Mouse (Mus musculus) E14TG2a.4 (cell line): Measurements from ENCODE around the gene Phxr2.

Experiments used
- H3K27me3 ChIP-seq: 2 replicates; pipeline ENCODE4 v1.6.1; 2014; ENCODE audit warnings: low read length, control low read depth; ENCODE audit not compliant: insufficient read depth
- H3K36me3 ChIP-seq: 2 replicates; pipeline ENCODE4 v1.6.1; 2014; ENCODE audit warnings: low read length, control low read depth; ENCODE audit not compliant: insufficient read depth
- H3K4me1 ChIP-seq: replicated peaks from 2 replicates; pipeline ENCODE4 v1.6.1; 2014; ENCODE audit warnings: low read depth, low read length, control low read depth
- H3K4me3 ChIP-seq: replicated peaks from 2 replicates; pipeline ENCODE4 v1.5.1; 2014; ENCODE audit warnings: mild to moderate bottlenecking, low read length
- H3K9me3 ChIP-seq: 2 replicates; pipeline ENCODE4 v1.6.1; 2014; ENCODE audit warnings: low read length, control low read depth
- CTCF ChIP-seq: conservative IDR thresholded peaks from 2 replicates; pipeline ENCODE4 v1.5.1; 2014; ENCODE audit warnings: low read length
- NANOG ChIP-seq: IDR thresholded peaks from 2 replicates; pipeline ENCODE4 v1.6.1; 2014; ENCODE audit warnings: borderline replicate concordance, low read length, mixed read lengths
- POU5F1 ChIP-seq: IDR thresholded peaks from 2 replicates; pipeline ENCODE4 v1.6.1; 2014; ENCODE audit warnings: low read length, borderline replicate concordance

Phxr2 gene

DNA sequence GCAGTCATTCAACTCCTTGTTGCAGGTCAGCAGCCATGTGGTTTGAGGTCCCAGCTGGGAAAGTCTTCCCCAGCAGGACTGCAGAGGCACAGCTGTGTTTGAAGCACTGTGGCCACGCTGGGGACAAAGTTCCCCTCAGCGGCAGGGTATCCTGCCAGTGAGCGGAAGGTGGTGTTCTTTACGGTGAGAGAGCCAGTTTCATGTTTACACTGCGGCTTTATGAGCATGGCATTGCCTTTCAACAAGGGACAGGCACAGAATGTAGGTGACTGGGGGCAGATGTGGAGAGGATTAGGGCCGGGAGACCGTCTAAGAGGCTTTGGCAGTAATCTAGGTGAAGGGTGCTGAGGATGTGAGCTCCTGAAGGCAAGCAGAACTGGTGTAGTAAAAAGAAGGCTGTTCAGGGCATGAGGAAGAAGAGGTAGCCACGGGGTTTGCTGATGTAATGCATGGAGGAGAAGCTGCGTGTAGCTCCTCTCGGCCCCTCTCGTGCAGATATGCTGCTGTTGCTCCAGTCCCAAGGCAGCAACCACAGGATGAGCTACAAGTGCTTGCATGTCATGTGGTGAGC, 1.7 kb upstream of the Phxr2 start:
- Histone ChIP-seq H3K36me3 (peaks cover 7% of the 10 kb centered on the region), H3K4me1 (peaks cover 11% of the 10 kb centered on the region), H3K9me3 (no peaks in the 10 kb centered on the region), H3K4me3 (no peak overlapping the region), H3K27me3 (no peaks in the 10 kb centered on the region)
- no peak for TF ChIP-seq CTCF
- TF ChIP-seq POU5F1, result no peak
- TF ChIP-seq NANOG, result no peak

DNA sequence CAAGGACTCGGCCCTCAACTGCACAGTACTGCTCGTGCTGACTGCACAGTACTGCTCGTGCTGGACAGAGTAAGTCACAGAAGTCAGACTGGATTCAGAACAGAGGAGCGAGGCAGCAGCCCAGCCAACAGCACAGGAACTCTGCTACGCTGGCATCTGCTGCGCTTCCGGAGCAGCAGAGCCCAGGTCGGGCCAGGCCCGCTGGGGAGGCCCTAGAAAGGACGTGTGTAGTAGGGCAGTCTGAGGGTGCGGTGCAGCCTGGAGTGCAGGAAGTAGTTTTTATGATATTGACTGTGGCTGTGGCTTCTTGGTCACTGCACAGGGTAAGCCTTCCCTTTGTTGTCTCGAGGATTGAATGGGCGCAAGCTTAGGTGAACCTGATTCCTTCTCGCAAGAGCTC, 829 bp upstream of the Phxr2 start:
- Histone ChIP-seq H3K36me3 (peaks cover 7% of the 10 kb centered on the region), H3K4me3 (0 out of 2 replicates have a peak overlapping the region, but pooled peaks have one; percentile 13), H3K4me1 (0 out of 2 replicates have a peak, but pooled peaks cover 6% of the 10 kb centered on the region), H3K9me3 (no peaks in the 10 kb centered on the region), H3K27me3 (no peaks in the 10 kb centered on the region)
- TF ChIP-seq POU5F1 (no peak), CTCF (no peak), NANOG (no peak)

DNA sequence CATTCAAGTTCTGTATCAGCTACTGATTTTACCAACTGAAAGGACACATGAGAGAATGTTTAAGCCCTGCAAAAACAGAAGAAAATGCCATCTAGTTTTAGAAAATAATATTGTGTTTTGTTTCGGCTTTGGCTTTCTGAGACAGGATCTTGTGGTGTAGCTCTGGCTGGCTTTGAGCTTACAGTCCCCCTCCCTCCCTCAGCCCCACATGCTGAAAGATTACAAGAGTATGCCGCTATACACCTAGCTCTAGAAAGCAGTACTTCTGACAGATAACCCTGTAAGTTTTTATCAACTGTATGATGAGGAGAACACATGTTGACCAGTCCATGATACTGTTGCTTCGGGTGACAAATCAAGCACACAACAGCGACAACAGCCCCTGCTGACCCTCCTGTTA, 6.7 kb downstream of the Phxr2 start:
- TF ChIP-seq CTCF, result no peak
- TF ChIP-seq POU5F1, result no peak
- TF ChIP-seq NANOG, result no peak
- H3K4me3 ChIP-seq, result no peak overlapping the region
- H3K9me3 ChIP-seq, result no peaks in the 10 kb centered on the region
- peaks cover 43% of the 10 kb centered on the region for H3K4me1 ChIP-seq
- no peaks in the 10 kb centered on the region for H3K27me3 ChIP-seq
- H3K36me3 ChIP-seq, result no peaks in the 10 kb centered on the region

DNA sequence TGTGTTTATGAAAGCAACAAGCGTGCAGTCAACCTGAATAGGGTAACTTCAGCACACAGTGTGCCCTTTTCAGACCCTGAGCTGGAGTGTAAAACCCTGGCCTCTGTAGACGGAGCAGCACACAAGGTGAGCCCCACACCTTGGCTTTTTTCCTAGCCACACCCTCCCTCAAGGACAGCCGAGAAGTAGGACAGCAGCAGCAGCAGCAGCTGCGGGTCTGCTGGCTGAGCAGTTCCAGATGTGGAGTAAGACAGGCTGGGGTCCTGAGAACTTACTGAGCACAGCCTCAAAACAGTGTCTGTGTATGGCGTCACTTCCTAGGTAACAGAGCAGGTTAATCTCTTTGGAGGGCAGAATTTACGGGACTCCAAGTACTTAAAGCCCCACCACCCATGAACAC, 7.4 kb downstream of the Phxr2 start:
- no peak for TF ChIP-seq POU5F1
- TF ChIP-seq CTCF, result no peak
- no peak for TF ChIP-seq NANOG
- H3K4me1 ChIP-seq, result peaks cover 51% of the 10 kb centered on the region

DNA sequence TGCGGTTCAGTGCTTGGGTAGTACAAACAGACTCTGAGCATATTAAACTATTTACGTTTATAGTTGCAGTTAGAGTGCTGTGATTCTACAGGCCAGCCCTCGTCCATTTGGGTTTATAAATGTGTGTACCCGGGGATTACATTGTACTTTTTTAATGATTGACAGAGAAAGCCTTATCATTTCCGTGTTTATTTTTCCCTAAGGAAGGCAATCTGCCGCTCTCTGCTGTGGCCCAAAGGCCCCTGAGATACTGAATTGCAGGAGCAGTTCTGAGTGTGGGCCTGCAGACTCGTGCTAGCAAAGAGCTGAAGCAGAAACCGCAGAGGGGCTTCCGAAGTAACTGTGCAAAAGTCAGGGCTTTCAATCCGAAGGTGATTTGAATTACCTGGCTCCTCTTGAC, 8.2 kb downstream of the Phxr2 start:
- Histone ChIP-seq H3K4me3 (no peak overlapping the region), H3K27me3 (no peaks in the 10 kb centered on the region), H3K9me3 (no peaks in the 10 kb centered on the region), H3K36me3 (no peaks in the 10 kb centered on the region), H3K4me1 (peaks cover 56% of the 10 kb centered on the region)
- TF ChIP-seq POU5F1 (no peak), CTCF (no peak), NANOG (no peak)

More for the DNA sequence above, 7.4 kb downstream of the Phxr2 start:
- H3K36me3 ChIP-seq, result no peaks in the 10 kb centered on the region
- H3K27me3 ChIP-seq, result no peaks in the 10 kb centered on the region
- no peak overlapping the region for H3K4me3 ChIP-seq
- no peaks in the 10 kb centered on the region for H3K9me3 ChIP-seq

DNA sequence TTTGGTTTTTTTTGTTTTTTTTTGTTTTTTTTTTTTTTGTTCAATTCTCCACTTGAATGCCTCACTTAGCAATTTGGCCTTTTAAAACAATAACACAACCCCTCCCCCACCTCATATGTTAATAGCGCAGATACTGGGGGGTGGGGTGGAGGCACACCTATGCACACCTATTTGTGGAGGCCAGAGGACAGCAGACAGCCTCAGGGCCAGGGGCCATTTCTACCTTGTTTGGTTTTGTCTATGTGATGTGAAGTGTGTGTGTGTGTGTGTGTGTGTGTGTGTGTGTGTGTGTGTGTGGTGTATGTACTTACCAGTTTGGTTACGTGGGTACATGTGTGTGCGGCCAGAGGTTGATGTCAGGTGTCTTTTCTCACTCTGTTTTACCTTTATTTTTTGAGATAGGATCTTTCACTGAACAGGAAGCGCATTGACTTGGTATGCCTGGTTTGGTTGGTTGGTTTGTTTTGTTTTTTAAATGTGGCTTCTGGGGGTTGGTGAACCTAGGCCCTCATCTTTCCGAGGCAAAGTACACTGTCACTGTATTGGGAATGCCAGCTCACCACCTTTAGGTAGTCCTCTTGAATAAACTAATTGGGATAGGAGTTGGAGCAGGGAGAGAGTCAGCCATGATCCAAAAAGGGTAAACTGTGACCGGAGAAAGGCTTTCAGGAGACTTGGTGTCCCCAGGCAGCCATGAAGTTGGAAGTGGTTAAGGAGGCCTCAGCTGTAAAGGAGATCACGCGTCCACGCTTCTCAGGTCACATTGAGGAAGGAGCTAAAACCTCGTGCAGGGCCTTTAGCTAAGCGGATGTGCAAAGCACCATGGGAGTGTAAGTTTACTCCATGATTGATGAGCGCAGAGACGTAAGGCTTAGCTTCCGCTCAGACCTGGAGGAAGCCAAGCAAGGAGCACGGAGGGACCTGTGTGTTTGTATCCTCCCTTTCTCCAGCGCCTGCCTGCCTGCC, 9.2 kb downstream of the Phxr2 start:
- H3K36me3 ChIP-seq, result no peaks in the 10 kb centered on the region
- H3K4me1 ChIP-seq, result peaks cover 56% of the 10 kb centered on the region
- H3K9me3 ChIP-seq, result no peaks in the 10 kb centered on the region
- peak overlapping the region; percentile 57; the same call in 1 of the 2 replicates for H3K4me3 ChIP-seq
- H3K27me3 ChIP-seq, result no peaks in the 10 kb centered on the region
- TF ChIP-seq CTCF (no peak), NANOG (no peak), POU5F1 (no peak)

DNA sequence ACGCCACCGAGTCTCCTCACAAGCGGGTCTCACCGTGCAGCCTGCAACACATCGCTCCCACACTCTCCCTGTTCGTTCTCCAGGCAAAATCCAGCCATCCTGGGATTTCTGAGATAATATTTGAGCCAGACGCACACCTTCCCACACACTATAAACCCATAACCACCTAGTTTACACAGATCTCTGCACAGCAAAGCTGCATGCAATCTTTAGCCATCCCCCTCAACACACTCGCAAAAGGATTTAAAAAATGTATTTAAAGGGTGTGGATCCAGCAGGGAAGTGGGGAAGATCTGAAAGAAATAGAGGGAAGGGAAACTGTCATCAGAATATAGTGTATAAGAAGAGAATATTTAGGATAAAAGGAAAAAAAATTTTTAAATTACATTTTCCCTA, 9.9 kb downstream of the Phxr2 start:
- Histone ChIP-seq H3K4me3 (peak overlapping the region; percentile 57), H3K36me3 (peaks cover 3% of the 10 kb centered on the region; the same call in 1 of the 2 replicates), H3K9me3 (no peaks in the 10 kb centered on the region), H3K4me1 (peaks cover 59% of the 10 kb centered on the region), H3K27me3 (no peaks in the 10 kb centered on the region)
- TF ChIP-seq NANOG, result no peak
- no peak for TF ChIP-seq CTCF
- TF ChIP-seq POU5F1, result no peak

DNA sequence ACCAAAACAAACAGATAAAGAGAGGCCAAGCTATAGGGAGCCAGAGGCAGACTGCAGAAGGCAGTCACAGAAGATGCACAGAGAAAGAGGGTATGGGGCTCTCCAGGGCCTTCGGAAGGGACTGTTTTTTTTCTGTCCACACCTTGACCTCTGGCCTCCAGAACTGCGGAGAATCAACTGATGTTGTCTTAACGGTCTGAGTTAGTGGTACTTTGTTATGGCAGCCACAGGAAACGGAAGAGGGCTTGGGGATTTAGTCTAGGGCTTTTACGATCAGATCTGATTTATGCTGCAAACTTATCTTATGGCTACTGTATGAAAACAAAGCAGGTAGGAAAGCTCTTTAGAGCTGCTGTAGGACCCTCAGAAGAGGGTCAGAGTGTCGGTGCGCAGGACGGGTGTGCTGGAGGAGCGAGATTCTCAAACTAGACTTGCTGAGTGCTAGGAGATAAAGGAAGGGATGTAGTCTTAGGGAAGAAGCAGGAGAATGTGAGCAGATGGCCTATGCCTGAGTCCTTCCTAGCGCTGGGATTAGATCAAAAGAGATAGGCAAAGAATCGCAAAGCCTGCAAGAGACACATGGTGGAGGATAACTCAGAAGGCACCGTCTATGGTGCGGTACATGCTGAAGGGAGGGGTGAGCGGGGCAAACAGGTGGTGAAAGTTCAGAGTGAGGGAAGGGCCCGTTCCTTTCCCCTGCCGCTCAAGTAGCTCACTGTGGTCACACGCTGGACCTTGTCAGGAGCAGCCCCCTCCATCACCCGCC, 10.5 kb downstream of the Phxr2 start:
- no peaks in the 10 kb centered on the region for H3K27me3 ChIP-seq
- TF ChIP-seq CTCF, result no peak
- no peak for TF ChIP-seq NANOG
- TF ChIP-seq POU5F1, result no peak
- H3K9me3 ChIP-seq, result no peaks in the 10 kb centered on the region

More for the DNA sequence above, 10.5 kb downstream of the Phxr2 start:
- peak overlapping the region; percentile 57 for H3K4me3 ChIP-seq
- peaks cover 8% of the 10 kb centered on the region for H3K36me3 ChIP-seq
- peaks cover 62% of the 10 kb centered on the region for H3K4me1 ChIP-seq
